Mouse (Mus musculus) E14TG2a.4 (cell line): ENCODE measurements around the gene Rasgef1b.

Experiments used
- CTCF ChIP-seq: conservative IDR thresholded peaks from 2 replicates; pipeline ENCODE4 v1.5.1; 2014; ENCODE audit warnings: low read length
- NANOG ChIP-seq: IDR thresholded peaks from 2 replicates; pipeline ENCODE4 v1.6.1; 2014; ENCODE audit warnings: borderline replicate concordance, low read length, mixed read lengths
- POU5F1 ChIP-seq: IDR thresholded peaks from 2 replicates; pipeline ENCODE4 v1.6.1; 2014; ENCODE audit warnings: low read length, borderline replicate concordance

GRCm38 (mm10) chr5:99230476-99230875 lies 498.4 kb downstream of the Rasgef1b start:
- no peak for TF ChIP-seq CTCF
- no peak for TF ChIP-seq POU5F1
- no peak for TF ChIP-seq NANOG
